8 mouse cellular contexts compared by ENCODE assay signal in genomic region chr7:127768346-127768996, GRCm38 (mm10). TPM values are rescaled to one million over a fixed set of nuclear protein-coding genes. Genes with fewer than 3 reads are reported as not detected.
DNase-seq lines count a peak whose midpoint lies in the region; ATAC-seq and TF ChIP-seq lines count a peak whose summit lies in the region.

No protein-coding gene starts in this region.

- H3K4me3 ChIP-seq in kidney, adult 2 months (ENCODE audit: insufficient read depth, low read depth, low read length) = no peak overlapping the region
- H3K4me3 ChIP-seq in ES-Bruce4 (ENCODE audit: low read depth, low read length) = peak overlapping the region; percentile 56
- peak overlapping the region; percentile 64; the same call in 1 of the 2 replicates for H3K4me3 ChIP-seq in embryonic facial prominence, embryonic 12.5 days
- no peak overlapping the region; the same call in 1 of the 2 replicates for H3K4me3 ChIP-seq in neural tube, embryonic 15.5 days (replicated peaks)

- H3K4me2 ChIP-seq in embryonic facial prominence, embryonic 12.5 days (replicated peaks) = peak overlapping the region; percentile 88
- H3K4me2 ChIP-seq in neural tube, embryonic 15.5 days = no peak overlapping the region

- peak; percentile 16 for DNase-seq in kidney, adult 2 months
- DNase-seq in kidney, adult 18-20 months = no peak
- peak; percentile 21 for DNase-seq in kidney, postnatal 14 days
- no peak for DNase-seq in natural killer cell, adult 2 months (ENCODE audit: low spot score in 2 of 2)
- no peak for DNase-seq in left cerebral cortex, adult 18-20 months (ENCODE audit: low spot score in 2 of 2)

- H3K4me1 ChIP-seq in kidney, adult 2 months (ENCODE audit: control insufficient read depth, insufficient read depth, low read length) = peaks cover 6% of the 10 kb centered on the region; the same call in 1 of the 2 replicates
- H3K4me1 ChIP-seq in ES-Bruce4 (ENCODE audit: control insufficient read depth, insufficient read depth, low read length) = no peaks in the 10 kb centered on the region
- peaks cover 25% of the 10 kb centered on the region for H3K4me1 ChIP-seq in embryonic facial prominence, embryonic 12.5 days
- H3K4me1 ChIP-seq in neural tube, embryonic 15.5 days = peaks cover 32% of the 10 kb centered on the region

- no peaks in the 10 kb centered on the region for H3K36me3 ChIP-seq in kidney, adult 2 months (ENCODE audit: control insufficient read depth, insufficient read depth, low read length)
- H3K36me3 ChIP-seq in ES-Bruce4 (ENCODE audit: control insufficient read depth, insufficient read depth, low read length, poor library complexity, severe bottlenecking) = peaks cover 8% of the 10 kb centered on the region
- H3K36me3 ChIP-seq in embryonic facial prominence, embryonic 12.5 days = peaks cover 45% of the 10 kb centered on the region
- peaks cover 54% of the 10 kb centered on the region for H3K36me3 ChIP-seq in neural tube, embryonic 15.5 days

- H3K9me3 ChIP-seq in ES-Bruce4 (replicated peaks; ENCODE audit: control insufficient read depth, insufficient read depth, low read length, poor library complexity, severe bottlenecking) = no peaks in the 10 kb centered on the region
- no peaks in the 10 kb centered on the region for H3K9me3 ChIP-seq in embryonic facial prominence, embryonic 12.5 days
- no peaks in the 10 kb centered on the region for H3K9me3 ChIP-seq in neural tube, embryonic 15.5 days (replicated peaks)

- 63% methylated on average over 13 of the region's 13 CpGs for WGBS in kidney, adult 2 months
- WGBS in embryonic facial prominence, embryonic 12.5 days = 46% methylated on average over 13 of the region's 13 CpGs
- 50% methylated on average over 12 of the region's 13 CpGs for WGBS in neural tube, embryonic 15.5 days

- H3K27me3 ChIP-seq in kidney, adult 2 months (replicated peaks; ENCODE audit: control insufficient read depth, insufficient read depth, low read length) = no peaks in the 10 kb centered on the region
- H3K27me3 ChIP-seq in ES-Bruce4 (ENCODE audit: control insufficient read depth, insufficient read depth, low read length, poor library complexity, severe bottlenecking) = no peaks in the 10 kb centered on the region
- H3K27me3 ChIP-seq in embryonic facial prominence, embryonic 12.5 days = no peaks in the 10 kb centered on the region
- H3K27me3 ChIP-seq in neural tube, embryonic 15.5 days (replicated peaks) = no peaks in the 10 kb centered on the region

- H3K27ac ChIP-seq in kidney, adult 2 months (ENCODE audit: insufficient read depth, low read depth, low read length) = no peak overlapping the region
- peak overlapping the region; percentile 26; the same call in 1 of the 2 replicates for H3K27ac ChIP-seq in ES-Bruce4 (ENCODE audit: insufficient read depth, low read length)
- H3K27ac ChIP-seq in embryonic facial prominence, embryonic 12.5 days = peak overlapping the region; percentile 63
- H3K27ac ChIP-seq in neural tube, embryonic 15.5 days (replicated peaks) = peak overlapping the region; percentile 45

- ATAC-seq in embryonic facial prominence, embryonic 12.5 days (ENCODE audit: insufficient number of reproducible peaks, insufficient read depth, low FRiP score, low TSS enrichment) = peak; percentile 43
- ATAC-seq in neural tube, embryonic 15.5 days (ENCODE audit: low FRiP score) = peak; percentile 16

- H3K9ac ChIP-seq in ES-Bruce4 (ENCODE audit: low read depth, poor library complexity, severe bottlenecking) = no peak overlapping the region
- no peak overlapping the region for H3K9ac ChIP-seq in embryonic facial prominence, embryonic 12.5 days
- no peak overlapping the region for H3K9ac ChIP-seq in neural tube, embryonic 15.5 days (replicated peaks)

- TF ChIP-seq POLR2A in kidney, adult 2 months (IDR thresholded peaks at IDR 0.05; ENCODE audit: low read depth, low read length) = no peak
- TF ChIP-seq POLR2A in ES-Bruce4 (IDR thresholded peaks at IDR 0.05; ENCODE audit: insufficient read depth, low read length) = no peak

- TF ChIP-seq EP300 in ES-Bruce4 (IDR thresholded peaks at IDR 0.05; ENCODE audit: insufficient read depth, low read depth, low read length) = no peak

- peak; percentile 25; the same call in 1 of the 2 replicates for TF ChIP-seq CTCF in kidney, adult 2 months (conservative IDR thresholded peaks at IDR 0.05; ENCODE audit: insufficient read depth, insufficient read length, low read depth, low read length)
- TF ChIP-seq CTCF in ES-Bruce4 (IDR thresholded peaks at IDR 0.05; ENCODE audit: low read depth, low read length) = peak; percentile 48

RNA-seq across cellular contexts. Expression of gene Orai3, which starts 1.1 kb away (rescaled TPM):
- 28.2 and 34.6 TPM in 2 replicates for polyA plus RNA-seq in kidney, adult 2 months (2012; rRNA removed)
- 20.2 and 23.2 TPM in 2 replicates for polyA plus RNA-seq in ES-Bruce4 (2011; ENCODE audit: insufficient read depth, insufficient read length, low read depth, missing spikeins)
- polyA plus RNA-seq in embryonic facial prominence, embryonic 12.5 days (2016; fragmentation: Nextera tagmentation; extraction: Ambion mirVana) = 16.7 and 17.5 TPM in 2 replicates
- 8.6 and 13.5 TPM in 2 replicates for polyA plus RNA-seq in neural tube, embryonic 15.5 days (2015; fragmentation: Nextera tagmentation; extraction: Ambion mirVana)
- total RNA-seq in left cerebral cortex, adult 18-20 months (2021) = 10 to 100 TPM; 16.8 to 20.5 TPM

RNA-seq across cellular contexts. Expression of gene Setd1a, which starts 8.0 kb away (rescaled TPM):
- 8.8 and 10.9 TPM in 2 replicates for polyA plus RNA-seq in kidney, adult 2 months (2012; rRNA removed)
- 49.1 and 51.7 TPM in 2 replicates for polyA plus RNA-seq in ES-Bruce4 (2011; ENCODE audit: insufficient read depth, insufficient read length, low read depth, missing spikeins)
- 25.5 and 26.5 TPM in 2 replicates for polyA plus RNA-seq in embryonic facial prominence, embryonic 12.5 days (2016; fragmentation: Nextera tagmentation; extraction: Ambion mirVana)
- 17.8 and 19.5 TPM in 2 replicates for polyA plus RNA-seq in neural tube, embryonic 15.5 days (2015; fragmentation: Nextera tagmentation; extraction: Ambion mirVana)
- total RNA-seq in left cerebral cortex, adult 18-20 months (2021) = 10 to 100 TPM; 41.1 to 44.7 TPM

RNA-seq across cellular contexts. Expression of gene Gm49388, which starts 16.9 kb away (rescaled TPM):
- not detected in 2 replicates for polyA plus RNA-seq in kidney, adult 2 months (2012; rRNA removed)
- polyA plus RNA-seq in ES-Bruce4 (2011; ENCODE audit: insufficient read depth, insufficient read length, low read depth, missing spikeins) = not detected in 2 replicates
- not detected in 2 replicates for polyA plus RNA-seq in embryonic facial prominence, embryonic 12.5 days (2016; fragmentation: Nextera tagmentation; extraction: Ambion mirVana)
- polyA plus RNA-seq in neural tube, embryonic 15.5 days (2015; fragmentation: Nextera tagmentation; extraction: Ambion mirVana) = not detected in 2 replicates
- total RNA-seq in left cerebral cortex, adult 18-20 months (2021) = 1 to 10 TPM; 5.5 to 5.6 TPM

RNA-seq across cellular contexts. Expression of gene Fbxl19, which starts 24.1 kb away (rescaled TPM):
- 14.6 and 20.8 TPM in 2 replicates for polyA plus RNA-seq in kidney, adult 2 months (2012; rRNA removed)
- 55.1 and 58.3 TPM in 2 replicates for polyA plus RNA-seq in ES-Bruce4 (2011; ENCODE audit: insufficient read depth, insufficient read length, low read depth, missing spikeins)
- polyA plus RNA-seq in embryonic facial prominence, embryonic 12.5 days (2016; fragmentation: Nextera tagmentation; extraction: Ambion mirVana) = 11.8 and 11.9 TPM in 2 replicates
- 6.9 and 8.7 TPM in 2 replicates for polyA plus RNA-seq in neural tube, embryonic 15.5 days (2015; fragmentation: Nextera tagmentation; extraction: Ambion mirVana)
- 10 to 100 TPM; 68.8 to 74.6 TPM for total RNA-seq in left cerebral cortex, adult 18-20 months (2021)

RNA-seq across cellular contexts. Expression of gene Hsd3b7, which starts 31.9 kb away (rescaled TPM):
- 45.0 and 49.3 TPM in 2 replicates for polyA plus RNA-seq in kidney, adult 2 months (2012; rRNA removed)
- 7.9 and 11.2 TPM in 2 replicates for polyA plus RNA-seq in ES-Bruce4 (2011; ENCODE audit: insufficient read depth, insufficient read length, low read depth, missing spikeins)
- polyA plus RNA-seq in embryonic facial prominence, embryonic 12.5 days (2016; fragmentation: Nextera tagmentation; extraction: Ambion mirVana) = 10.3 and 10.9 TPM in 2 replicates
- polyA plus RNA-seq in neural tube, embryonic 15.5 days (2015; fragmentation: Nextera tagmentation; extraction: Ambion mirVana) = 9.8 and 11.6 TPM in 2 replicates
- 1 to 10 TPM; 4.7 to 5.3 TPM for total RNA-seq in left cerebral cortex, adult 18-20 months (2021)

Comparison
In these comparisons a context has a peak if more than half of its experiments do, and no peak if none do; other contexts are left out.
1. DNase-seq: peak in kidney, adult 2 months (single experiment) and kidney, postnatal 14 days (single experiment); none in kidney, adult 18-20 months (single experiment), natural killer cell, adult 2 months (0 of 2) and left cerebral cortex, adult 18-20 months (0 of 2).
2. H3K4me3 ChIP-seq: peak in ES-Bruce4 (single experiment) and embryonic facial prominence, embryonic 12.5 days (single experiment); none in kidney, adult 2 months (single experiment) and neural tube, embryonic 15.5 days (single experiment).